Mouse (Mus musculus) olfactory bulb, adult 2 months (tissue): Measurements from ENCODE around the gene Dtnb.

Source experiments
- CTCF ChIP-seq: fragments of 200-500 bp; IDR thresholded peaks from 2 replicates; pipeline ENCODE4 v1.5.1; 2012; ENCODE audit warnings: low read depth, mild to moderate bottlenecking, low read length, moderate library complexity; ENCODE audit not compliant: insufficient read depth
- POLR2A ChIP-seq: fragments of 200-500 bp; IDR thresholded peaks from 2 replicates; pipeline ENCODE4 v1.6.1; 2012; ENCODE audit warnings: mild to moderate bottlenecking, low read depth, low read length, moderate library complexity; ENCODE audit not compliant: insufficient read depth

DNA sequence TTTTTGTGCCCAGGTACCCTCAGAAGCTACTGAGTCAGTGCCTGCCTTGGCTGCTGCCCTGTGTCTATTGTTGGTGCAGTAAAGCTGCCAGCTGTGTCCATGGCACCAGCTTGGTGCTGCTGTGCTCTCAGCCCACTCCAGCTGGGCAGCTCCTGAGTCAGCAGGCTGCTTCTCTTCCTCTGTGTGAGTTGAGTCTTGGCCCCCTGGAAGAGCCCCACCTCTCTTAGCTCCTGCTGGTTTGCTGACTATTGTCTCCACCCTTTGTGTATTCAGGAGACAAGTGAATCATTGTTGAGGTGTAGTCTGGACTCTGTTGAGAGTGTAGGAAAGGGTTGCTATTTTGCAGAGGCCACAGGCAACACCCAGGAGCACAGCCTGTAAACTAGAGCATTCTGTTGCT, 90.5 kb downstream of the Dtnb start:
- TF ChIP-seq CTCF: no peak
- TF ChIP-seq POLR2A: no peak
